Mouse (Mus musculus) hindbrain, postnatal 0 days (tissue): ENCODE measurements at regions not wholly inside any gene's neighbourhood (a gene's known extent, or its start where the extent isn't known, plus 50 kb on each side); places are given as distances from the start of the nearest gene placed in this dataset.
A peak's percentile ranks its signal among the peaks of the same experiment; 100 is the strongest.

ENCODE experiments used
- ATAC-seq: fragments of 200-750 bp; cut with Nextera tagmentation; 2 replicates; pipeline ENCODE4 v1.8.0; 2017; ENCODE audit warnings: mild to moderate bottlenecking, moderate TSS enrichment, moderate library complexity
- DNase-seq: peaks from one replicate; pipeline ENCODE4 v3.0.0-alpha.2; 2015; ENCODE audit warnings: low spot score
- H3K27ac ChIP-seq: fragments of 300-500 bp; sonication (generic); 2 replicates; pipeline ENCODE4 v1.5.1; 2014; ENCODE audit warnings: mild to moderate bottlenecking
- H3K27me3 ChIP-seq: fragments of 300-500 bp; sonication (generic); 2 replicates; pipeline ENCODE4 v1.6.1; 2014; ENCODE audit warnings: low read length, mixed read lengths; ENCODE audit not compliant: insufficient read depth
- H3K36me3 ChIP-seq: fragments of 300-500 bp; sonication (generic); 2 replicates; pipeline ENCODE4 v1.6.1; 2014; ENCODE audit warnings: low read length, mixed read lengths; ENCODE audit not compliant: insufficient read depth
- H3K4me1 ChIP-seq: fragments of 300-500 bp; sonication (generic); 2 replicates; pipeline ENCODE4 v1.6.1; 2014; ENCODE audit warnings: antibody characterized with exemption, low read length, mixed read lengths; ENCODE audit not compliant: insufficient read depth
- H3K4me2 ChIP-seq: fragments of 300-500 bp; sonication (generic); 2 replicates; pipeline ENCODE4 v1.6.1; 2014; ENCODE audit warnings: low read depth, mild to moderate bottlenecking, low read length, moderate library complexity, mixed read lengths
- H3K4me3 ChIP-seq: fragments of 300-500 bp; sonication (generic); 2 replicates; pipeline ENCODE4 v1.5.1; 2014; ENCODE audit warnings: low read length
- H3K9ac ChIP-seq: fragments of 300-500 bp; sonication (generic); replicated peaks from 2 replicates; pipeline ENCODE4 v1.6.1; 2014; ENCODE audit warnings: mild to moderate bottlenecking, low read length, moderate library complexity, mixed read lengths
- H3K9me3 ChIP-seq: fragments of 300-500 bp; sonication (generic); 2 replicates; pipeline ENCODE4 v1.6.1; 2016; ENCODE audit warnings: low read length, mixed read lengths
- CTCF ChIP-seq: IDR thresholded peaks from 2 replicates; pipeline ENCODE4 v1.5.1; 2016; ENCODE audit warnings: antibody characterized with exemption, control low read depth, low read depth
- WGBS: fragments of 180-500 bp; shearing (Covaris S2); extraction: QIAGEN DNeasy Blood & Tissue Kit; methylation state at CpG from one replicate; pipeline ENCODE4 v1.1.7; 2014; 5-methylcytosine and 5-hydroxymethylcytosine counted together

- DNase-seq (no peak), ATAC-seq (peak; percentile 75)
- Histone ChIP-seq H3K4me1 (no peaks in the 10 kb centered on the region; the same call in 1 of the 2 replicates), H3K36me3 (no peaks in the 10 kb centered on the region), H3K27me3 (no peaks in the 10 kb centered on the region), H3K4me2 (no peak overlapping the region), H3K4me3 (no peak overlapping the region), H3K27ac (no peak overlapping the region), H3K9me3 (no peaks in the 10 kb centered on the region), H3K9ac (no peak overlapping the region)
- no peak for TF ChIP-seq CTCF
- WGBS, result 28% methylated on average over 4 of the region's 4 CpGs
These were observed 672.5 kb upstream of the Zeb2 start for GRCm38 (mm10) chr2:45789739-45790138.

GRCm38 (mm10) chr2:45787732-45788390, 670.7 kb upstream of the Zeb2 start:
- no peak overlapping the region for H3K4me3 ChIP-seq
- no peaks in the 10 kb centered on the region; the same call in 1 of the 2 replicates for H3K4me1 ChIP-seq
- TF ChIP-seq CTCF, result no peak
- H3K9me3 ChIP-seq, result no peaks in the 10 kb centered on the region
- H3K9ac ChIP-seq, result no peak overlapping the region
- H3K4me2 ChIP-seq, result no peak overlapping the region
- no peaks in the 10 kb centered on the region for H3K27me3 ChIP-seq
- no peaks in the 10 kb centered on the region for H3K36me3 ChIP-seq
- no peak overlapping the region for H3K27ac ChIP-seq
- DNase-seq, result no peak
- ATAC-seq, result no peak
- 65% methylated on average over 16 of the region's 16 CpGs for WGBS

- ATAC-seq, result no peak
- H3K4me2 ChIP-seq, result no peak overlapping the region
- no peak for DNase-seq
These were observed 669.6 kb upstream of the Zeb2 start for GRCm38 (mm10) chr2:45786787-45787186.

GRCm38 (mm10) chr2:45785684-45786083, 668.5 kb upstream of the Zeb2 start:
- H3K4me1 ChIP-seq, result no peaks in the 10 kb centered on the region; the same call in 1 of the 2 replicates
- TF ChIP-seq CTCF, result no peak
- no peaks in the 10 kb centered on the region for H3K27me3 ChIP-seq
- WGBS, result 82% methylated on average over 2 of the region's 2 CpGs
- no peaks in the 10 kb centered on the region for H3K9me3 ChIP-seq
- no peaks in the 10 kb centered on the region for H3K36me3 ChIP-seq
- DNase-seq (no peak), ATAC-seq (no peak)
- no peak overlapping the region for H3K4me2 ChIP-seq
- no peak overlapping the region for H3K4me3 ChIP-seq
- H3K27ac ChIP-seq, result no peak overlapping the region
- no peak overlapping the region for H3K9ac ChIP-seq

More at GRCm38 (mm10) chr2:45786787-45787186, 669.6 kb upstream of the Zeb2 start:
- Histone ChIP-seq H3K9me3 (no peaks in the 10 kb centered on the region), H3K27me3 (no peaks in the 10 kb centered on the region), H3K36me3 (no peaks in the 10 kb centered on the region), H3K27ac (no peak overlapping the region), H3K4me1 (no peaks in the 10 kb centered on the region; the same call in 1 of the 2 replicates), H3K4me3 (no peak overlapping the region), H3K9ac (no peak overlapping the region)
- 55% methylated on average over 6 of the region's 6 CpGs for WGBS
- TF ChIP-seq CTCF, result no peak

- Histone ChIP-seq H3K9me3 (no peaks in the 10 kb centered on the region), H3K36me3 (no peaks in the 10 kb centered on the region), H3K27ac (no peak overlapping the region), H3K4me2 (0 out of 2 replicates have a peak overlapping the region, but pooled peaks have one; percentile 1), H3K9ac (no peak overlapping the region), H3K4me1 (no peaks in the 10 kb centered on the region; the same call in 1 of the 2 replicates), H3K4me3 (no peak overlapping the region), H3K27me3 (no peaks in the 10 kb centered on the region)
- peak; percentile 27 for DNase-seq
- 59% methylated on average over 9 of the region's 9 CpGs for WGBS
- TF ChIP-seq CTCF, result no peak
- ATAC-seq, result no peak
These were observed 666.6 kb upstream of the Zeb2 start for GRCm38 (mm10) chr2:45783634-45784412.

GRCm38 (mm10) chr2:45777466-45777865, 660.3 kb upstream of the Zeb2 start:
- H3K4me1 ChIP-seq, result no peaks in the 10 kb centered on the region
- no peak overlapping the region for H3K4me3 ChIP-seq
- 87% methylated on average over 7 of the region's 7 CpGs for WGBS
- no peaks in the 10 kb centered on the region for H3K27me3 ChIP-seq
- H3K9ac ChIP-seq, result no peak overlapping the region
- no peak overlapping the region for H3K4me2 ChIP-seq
- ATAC-seq (no peak), DNase-seq (no peak)
- TF ChIP-seq CTCF, result no peak
- no peaks in the 10 kb centered on the region for H3K36me3 ChIP-seq
- H3K27ac ChIP-seq, result no peak overlapping the region
- no peaks in the 10 kb centered on the region for H3K9me3 ChIP-seq
